Mouse (Mus musculus): Measurements from ENCODE around the gene Gm10142. TPM values are rescaled to one million over a fixed set of nuclear protein-coding genes. Genes with fewer than 3 reads are reported as not detected.

Gene Gm10142
- 0.56 and 1.5 TPM in 2 replicates for polyA plus RNA-seq (2015; fragmentation: Nextera tagmentation; extraction: Ambion mirVana)

GRCm38 (mm10) chr10:77715507-77715906 lies at the start of gene Gm10142:
Gene Gm10142 (plus strand): TSS chr10:77715807.
- WGBS = 90% methylated on average over 1 of the region's 1 CpGs
- no peak within 1 kb of the TSS for H3K4me2 ChIP-seq (replicated peaks)
- H3K9me3 ChIP-seq (replicated peaks) = no peaks in the 10 kb centered on the region
- H3K9ac ChIP-seq = no peak within 1 kb of the TSS
- no peak within 1 kb of the TSS for H3K4me3 ChIP-seq (replicated peaks)
- ATAC-seq (ENCODE audit: insufficient number of reproducible peaks, low FRiP score, low TSS enrichment, low read depth) = no peak
- H3K27ac ChIP-seq (replicated peaks) = no peak within 1 kb of the TSS
- no peaks in the 10 kb centered on the region for H3K36me3 ChIP-seq
- H3K27me3 ChIP-seq = no peaks in the 10 kb centered on the region
- H3K4me1 ChIP-seq = no peaks in the 10 kb centered on the region

- ATAC-seq (ENCODE audit: insufficient number of reproducible peaks, low FRiP score, low TSS enrichment, low read depth) = no peak
- no peak overlapping the region for H3K9ac ChIP-seq
- peaks cover 11% of the 10 kb centered on the region for H3K4me1 ChIP-seq
- no peak overlapping the region for H3K4me2 ChIP-seq (replicated peaks)
- 58% methylated on average over 8 of the region's 8 CpGs for WGBS
- H3K36me3 ChIP-seq = no peaks in the 10 kb centered on the region
- H3K27ac ChIP-seq (replicated peaks) = no peak overlapping the region
- no peaks in the 10 kb centered on the region for H3K9me3 ChIP-seq (replicated peaks)
- H3K4me3 ChIP-seq (replicated peaks) = no peak overlapping the region
- H3K27me3 ChIP-seq = 0 out of 2 replicates have a peak, but pooled peaks cover 3% of the 10 kb centered on the region
These were observed 49.3 kb upstream of the Gm10142 start for GRCm38 (mm10) chr10:77666342-77666741.

GRCm38 (mm10) chr10:77667402-77667801 lies 48.2 kb upstream of the Gm10142 start:
- H3K4me3 ChIP-seq (replicated peaks) = no peak overlapping the region
- H3K9ac ChIP-seq = no peak overlapping the region
- no peaks in the 10 kb centered on the region for H3K9me3 ChIP-seq (replicated peaks)
- no peak overlapping the region for H3K27ac ChIP-seq (replicated peaks)
- no peak for ATAC-seq (ENCODE audit: insufficient number of reproducible peaks, low FRiP score, low TSS enrichment, low read depth)
- peaks cover 11% of the 10 kb centered on the region for H3K4me1 ChIP-seq
- 0 out of 2 replicates have a peak, but pooled peaks cover 3% of the 10 kb centered on the region for H3K27me3 ChIP-seq
- H3K36me3 ChIP-seq = no peaks in the 10 kb centered on the region
- WGBS = 68% methylated on average over 4 of the region's 4 CpGs
- H3K4me2 ChIP-seq (replicated peaks) = no peak overlapping the region

- peaks cover 22% of the 10 kb centered on the region for H3K4me1 ChIP-seq
- ATAC-seq (ENCODE audit: insufficient number of reproducible peaks, low FRiP score, low TSS enrichment, low read depth) = no peak
- H3K9ac ChIP-seq = no peak overlapping the region
- no peak overlapping the region for H3K4me2 ChIP-seq (replicated peaks)
- H3K27ac ChIP-seq (replicated peaks) = no peak overlapping the region
- 65% methylated on average over 4 of the region's 4 CpGs for WGBS
- H3K4me3 ChIP-seq (replicated peaks) = no peak overlapping the region
- H3K27me3 ChIP-seq = peaks cover 4% of the 10 kb centered on the region; the same call in 1 of the 2 replicates
- no peaks in the 10 kb centered on the region for H3K36me3 ChIP-seq
- H3K9me3 ChIP-seq (replicated peaks) = no peaks in the 10 kb centered on the region
These were observed 44.9 kb upstream of the Gm10142 start for GRCm38 (mm10) chr10:77670710-77671109.

- Histone ChIP-seq H3K27ac (replicated peaks) (no peak overlapping the region), H3K36me3 (no peaks in the 10 kb centered on the region), H3K4me3 (replicated peaks) (no peak overlapping the region), H3K4me1 (peaks cover 17% of the 10 kb centered on the region), H3K4me2 (replicated peaks) (no peak overlapping the region), H3K9me3 (replicated peaks) (no peaks in the 10 kb centered on the region), H3K27me3 (peaks cover 10% of the 10 kb centered on the region; the same call in 1 of the 2 replicates), H3K9ac (no peak overlapping the region)
- no peak for ATAC-seq (ENCODE audit: insufficient number of reproducible peaks, low FRiP score, low TSS enrichment, low read depth)
- 74% methylated on average over 4 of the region's 4 CpGs for WGBS
These were observed 44.1 kb upstream of the Gm10142 start for GRCm38 (mm10) chr10:77671519-77671918.

- Histone ChIP-seq H3K4me3 (replicated peaks) (no peak overlapping the region), H3K4me1 (peaks cover 24% of the 10 kb centered on the region), H3K9me3 (replicated peaks) (no peaks in the 10 kb centered on the region), H3K4me2 (replicated peaks) (no peak overlapping the region), H3K36me3 (no peaks in the 10 kb centered on the region), H3K27ac (replicated peaks) (no peak overlapping the region), H3K27me3 (peaks cover 28% of the 10 kb centered on the region), H3K9ac (no peak overlapping the region)
- ATAC-seq (ENCODE audit: insufficient number of reproducible peaks, low FRiP score, low TSS enrichment, low read depth) = no peak
- 50% methylated on average over 13 of the region's 13 CpGs for WGBS
These were observed 41.8 kb upstream of the Gm10142 start for GRCm38 (mm10) chr10:77673765-77674164.

- Histone ChIP-seq H3K4me3 (replicated peaks) (peak overlapping the region; percentile 35), H3K27ac (replicated peaks) (no peak overlapping the region), H3K27me3 (peaks cover 31% of the 10 kb centered on the region), H3K36me3 (no peaks in the 10 kb centered on the region), H3K4me1 (peaks cover 24% of the 10 kb centered on the region), H3K4me2 (replicated peaks) (peak overlapping the region; percentile 70), H3K9ac (0 out of 2 replicates have a peak overlapping the region, but pooled peaks have one; percentile 10), H3K9me3 (replicated peaks) (no peaks in the 10 kb centered on the region)
- ATAC-seq (ENCODE audit: insufficient number of reproducible peaks, low FRiP score, low TSS enrichment, low read depth) = peak; percentile 10; the same call in 1 of the 2 replicates
- under 1% methylated on average over 35 of the region's 35 CpGs for WGBS
These were observed 38.0 kb upstream of the Gm10142 start for GRCm38 (mm10) chr10:77677562-77677961.

GRCm38 (mm10) chr10:77682994-77683393 lies 32.6 kb upstream of the Gm10142 start:
- Histone ChIP-seq H3K36me3 (no peaks in the 10 kb centered on the region), H3K4me1 (peaks cover 11% of the 10 kb centered on the region), H3K9me3 (replicated peaks) (no peaks in the 10 kb centered on the region), H3K4me3 (replicated peaks) (no peak overlapping the region), H3K27ac (replicated peaks) (no peak overlapping the region), H3K27me3 (peaks cover 40% of the 10 kb centered on the region), H3K4me2 (replicated peaks) (no peak overlapping the region), H3K9ac (no peak overlapping the region)
- whole genome bisulfite sequencing = 62% methylated on average over 7 of the region's 7 CpGs
- ATAC-seq (ENCODE audit: insufficient number of reproducible peaks, low FRiP score, low TSS enrichment, low read depth) = no peak

- ATAC-seq (ENCODE audit: insufficient number of reproducible peaks, low FRiP score, low TSS enrichment, low read depth) = no peak
- no peak overlapping the region for H3K9ac ChIP-seq
- H3K27me3 ChIP-seq = peaks cover 31% of the 10 kb centered on the region
- no peak overlapping the region for H3K4me3 ChIP-seq (replicated peaks)
- WGBS = 12% methylated on average over 8 of the region's 8 CpGs
- no peaks in the 10 kb centered on the region for H3K9me3 ChIP-seq (replicated peaks)
- no peak overlapping the region for H3K27ac ChIP-seq (replicated peaks)
- H3K4me2 ChIP-seq (replicated peaks) = no peak overlapping the region
- H3K4me1 ChIP-seq = peaks cover 7% of the 10 kb centered on the region; the same call in 1 of the 2 replicates
- no peaks in the 10 kb centered on the region for H3K36me3 ChIP-seq
These were observed 31.4 kb upstream of the Gm10142 start for GRCm38 (mm10) chr10:77684181-77684580.

- H3K36me3 ChIP-seq = no peaks in the 10 kb centered on the region
- H3K4me3 ChIP-seq (replicated peaks) = peak within 1 kb of the TSS; percentile 22
- WGBS = 3% methylated on average over 22 of the region's 22 CpGs
- no peaks in the 10 kb centered on the region for H3K9me3 ChIP-seq (replicated peaks)
- ATAC-seq (ENCODE audit: insufficient number of reproducible peaks, low FRiP score, low TSS enrichment, low read depth) = no peak
- H3K9ac ChIP-seq = no peak within 1 kb of the TSS
- H3K4me2 ChIP-seq (replicated peaks) = peak within 1 kb of the TSS; percentile 33
- peaks cover 31% of the 10 kb centered on the region for H3K27me3 ChIP-seq
- H3K27ac ChIP-seq (replicated peaks) = peak within 1 kb of the TSS; percentile 58; the same call in 1 of the 2 replicates
- peaks cover 10% of the 10 kb centered on the region for H3K4me1 ChIP-seq
These were observed 29.5 kb upstream of the Gm10142 start, which contains the start of gene Tspear for GRCm38 (mm10) chr10:77685895-77686664. Gene Tspear (plus strand): TSS chr10:77686569.

GRCm38 (mm10) chr10:77687021-77687420 lies 28.6 kb upstream of the Gm10142 start:
- WGBS = 17% methylated on average over 10 of the region's 10 CpGs
- Histone ChIP-seq H3K27me3 (peaks cover 31% of the 10 kb centered on the region), H3K4me2 (replicated peaks) (peak overlapping the region; percentile 33), H3K36me3 (no peaks in the 10 kb centered on the region), H3K4me1 (peaks cover 10% of the 10 kb centered on the region), H3K9me3 (replicated peaks) (no peaks in the 10 kb centered on the region), H3K4me3 (replicated peaks) (peak overlapping the region; percentile 22), H3K27ac (replicated peaks) (0 out of 2 replicates have a peak overlapping the region, but pooled peaks have one; percentile 58), H3K9ac (no peak overlapping the region)
- no peak for ATAC-seq (ENCODE audit: insufficient number of reproducible peaks, low FRiP score, low TSS enrichment, low read depth)
